Mouse (Mus musculus) neural tube, embryonic 10.5 days (tissue): ENCODE results near the gene Hmg20b.

Source experiments
- DNase-seq: peaks from one replicate; pipeline ENCODE4 v3.0.0-alpha.2; 2017; ENCODE audit warnings: low spot score; ENCODE audit errors: extremely low spot score

Gene Hmg20b

GRCm38 (mm10) chr10:81350351-81351063 lies at the start of gene Hmg20b:
Hmg20b (minus strand) TSS chr10:81350480.
- peak; percentile 96 for DNase-seq

GRCm38 (mm10) chr10:81399798-81400308 lies 49.6 kb upstream of the Hmg20b start:
- DNase-seq: no peak

- DNase-seq: no peak
These were observed 49.0 kb upstream of the Hmg20b start for GRCm38 (mm10) chr10:81399296-81399695.

- DNase-seq: no peak
These were observed 46.5 kb upstream of the Hmg20b start for GRCm38 (mm10) chr10:81396749-81397148.

GRCm38 (mm10) chr10:81395865-81396264 lies 45.6 kb upstream of the Hmg20b start:
- DNase-seq: no peak

- peak; percentile 85 for DNase-seq
These were observed 44.8 kb upstream of the Hmg20b start for GRCm38 (mm10) chr10:81395127-81395526.

GRCm38 (mm10) chr10:81393456-81394063 lies 43.3 kb upstream of the Hmg20b start:
- DNase-seq: no peak

- no peak for DNase-seq
These were observed 42.5 kb upstream of the Hmg20b start, which contains the start of gene Smim24 for GRCm38 (mm10) chr10:81392781-81393185. Smim24 (plus strand) TSS chr10:81393051.

GRCm38 (mm10) chr10:81392270-81392669 lies 42.0 kb upstream of the Hmg20b start:
- DNase-seq: no peak

- no peak for DNase-seq
These were observed 40.3 kb upstream of the Hmg20b start for GRCm38 (mm10) chr10:81390678-81390965.

- peak; percentile 73 for DNase-seq
These were observed 39.8 kb upstream of the Hmg20b start for GRCm38 (mm10) chr10:81389801-81390677.

- DNase-seq: no peak
These were observed 39.1 kb upstream of the Hmg20b start for GRCm38 (mm10) chr10:81389373-81389772.

GRCm38 (mm10) chr10:81388505-81389055 lies 38.3 kb upstream of the Hmg20b start, which contains the start of gene Gm48552:
Gm48552 (plus strand) TSS chr10:81389005.
- no peak for DNase-seq

- DNase-seq: no peak
These were observed 37.4 kb upstream of the Hmg20b start for GRCm38 (mm10) chr10:81387716-81388115.

GRCm38 (mm10) chr10:81385603-81386306 lies 35.5 kb upstream of the Hmg20b start:
- DNase-seq: no peak

- DNase-seq: no peak
These were observed 34.3 kb upstream of the Hmg20b start for GRCm38 (mm10) chr10:81384605-81384982.

- peak; percentile 99 for DNase-seq
These were observed 33.7 kb upstream of the Hmg20b start, which contains the start of the genes Dohh and Gm48551 for GRCm38 (mm10) chr10:81383802-81384604. Dohh (plus strand) TSS chr10:81384428. Gm48551 (plus strand) TSS chr10:81384466.

GRCm38 (mm10) chr10:81382039-81382438 lies 31.8 kb upstream of the Hmg20b start:
- DNase-seq: no peak

- DNase-seq: no peak
These were observed 29.6 kb upstream of the Hmg20b start for GRCm38 (mm10) chr10:81379809-81380378.

- no peak for DNase-seq
These were observed 28.9 kb upstream of the Hmg20b start for GRCm38 (mm10) chr10:81379183-81379553.
